Mouse (Mus musculus) small intestine, adult 2 months (tissue): ENCODE results near the gene Thumpd1.

Experiments used
- CTCF ChIP-seq: fragments of 200-500 bp; IDR thresholded peaks from 2 replicates; pipeline ENCODE4 v1.5.1; 2012; ENCODE audit warnings: low read depth, mild to moderate bottlenecking, control low read depth, inconsistent platforms, low read length, moderate library complexity, mixed read lengths; ENCODE audit not compliant: insufficient replicate concordance, insufficient read length; ENCODE audit errors: extremely low read depth
- POLR2A ChIP-seq: fragments of 200-500 bp; IDR thresholded peaks from 2 replicates; pipeline ENCODE4 v1.6.1; 2012; ENCODE audit warnings: low read depth, mild to moderate bottlenecking, control low read depth, inconsistent platforms, low read length, moderate library complexity

DNA sequence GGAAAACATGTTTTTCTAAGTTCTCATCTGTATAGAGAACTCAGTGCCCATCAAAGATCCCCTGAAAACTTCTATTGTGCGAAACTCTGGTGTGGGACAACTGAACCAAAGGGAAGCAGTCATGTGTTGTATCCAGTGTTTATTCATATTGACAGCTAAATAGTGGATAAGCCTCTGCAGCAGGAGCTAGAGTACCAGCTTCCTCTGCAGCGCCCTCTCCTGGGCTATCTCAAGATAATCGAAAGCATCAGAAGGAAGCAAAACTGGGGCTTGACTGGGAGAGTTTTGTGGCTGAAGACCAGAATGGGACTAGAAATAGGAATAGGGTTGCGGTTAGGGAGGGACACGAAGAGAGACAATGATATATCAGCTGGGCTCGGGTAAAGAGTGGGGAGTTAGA lies 49.7 kb downstream of the Thumpd1 start:
- TF ChIP-seq CTCF (peak; percentile 41; the same call in 1 of the 2 replicates), POLR2A (no peak)
